Mouse (Mus musculus) embryonic fibroblast, embryonic 13.5 days (primary cell): ENCODE results near the gene Asic4.

ENCODE experiments used
- CTCF ChIP-seq: IDR thresholded peaks from 2 replicates; pipeline ENCODE4 v1.5.1; 2011; ENCODE audit warnings: mild to moderate bottlenecking, control low read depth, low read length, moderate library complexity, borderline replicate concordance; ENCODE audit not compliant: insufficient read depth
- POLR2A ChIP-seq: IDR thresholded peaks from 2 replicates; pipeline ENCODE4 v1.6.1; 2011; ENCODE audit warnings: low read depth, mild to moderate bottlenecking, control low read depth, low read length, moderate library complexity

DNA sequence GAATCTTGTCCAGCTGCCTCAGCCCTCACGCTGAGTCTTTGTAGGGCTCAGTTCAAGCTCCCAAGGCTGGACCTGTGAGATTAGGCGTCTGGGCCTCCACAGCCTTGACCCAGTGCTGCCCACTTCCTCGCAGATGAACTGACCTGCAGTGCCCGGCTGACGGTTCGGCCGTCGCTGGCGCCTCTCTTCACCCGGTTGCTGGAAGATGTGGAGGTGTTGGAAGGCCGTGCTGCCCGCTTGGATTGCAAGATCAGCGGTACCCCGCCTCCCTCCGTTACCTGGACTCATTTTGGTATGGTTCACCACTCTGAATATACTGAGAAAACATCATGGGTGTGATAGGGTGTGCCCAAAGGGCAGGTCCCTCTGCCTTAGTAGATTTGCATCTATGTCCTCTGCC lies 44.1 kb upstream of the Asic4 start:
- TF ChIP-seq CTCF (no peak), POLR2A (no peak)
